Mouse (Mus musculus): ENCODE data around the gene Nucks1. TPM values are rescaled to one million over a fixed set of nuclear protein-coding genes. Genes with fewer than 3 reads are reported as not detected.
A peak's percentile ranks its signal among the peaks of the same experiment; 100 is the strongest.

The Nucks1 gene
- 77.9 and 83.0 TPM in 2 replicates for polyA plus RNA-seq (2015; fragmentation: Nextera tagmentation; extraction: Ambion mirVana)

- Histone ChIP-seq H3K4me2 (replicated peaks; ENCODE audit: low read depth, low read length) (peak within 1 kb of the TSS; percentile 82), H3K9ac (replicated peaks; ENCODE audit: low read length) (peak within 1 kb of the TSS; percentile 99), H3K27me3 (ENCODE audit: insufficient read depth, low read length) (peaks cover 5% of the 10 kb centered on the region; the same call in 1 of the 2 replicates), H3K4me1 (ENCODE audit: insufficient read depth, low read length) (peaks cover 14% of the 10 kb centered on the region), H3K27ac (ENCODE audit: low read length) (peak within 1 kb of the TSS; percentile 98), H3K36me3 (ENCODE audit: insufficient read depth, low read length) (no peaks in the 10 kb centered on the region), H3K4me3 (ENCODE audit: low read length) (peak within 1 kb of the TSS; percentile 97), H3K9me3 (ENCODE audit: low read length) (no peaks in the 10 kb centered on the region)
- peak; percentile 99 for ATAC-seq (ENCODE audit: low FRiP score, low TSS enrichment)
- under 1% methylated on average over 34 of the region's 35 CpGs for WGBS
Observed at GRCm38 (mm10) chr1:131910001-131910648, at the start of gene Nucks1. Gene Nucks1 (plus strand): TSS chr1:131910534.

- ATAC-seq (ENCODE audit: low FRiP score, low TSS enrichment): no peak
- Histone ChIP-seq H3K27ac (ENCODE audit: low read length) (no peak overlapping the region), H3K9ac (replicated peaks; ENCODE audit: low read length) (no peak overlapping the region), H3K4me3 (ENCODE audit: low read length) (no peak overlapping the region), H3K4me1 (ENCODE audit: insufficient read depth, low read length) (no peaks in the 10 kb centered on the region), H3K4me2 (replicated peaks; ENCODE audit: low read depth, low read length) (no peak overlapping the region), H3K9me3 (ENCODE audit: low read length) (no peaks in the 10 kb centered on the region), H3K27me3 (ENCODE audit: insufficient read depth, low read length) (no peaks in the 10 kb centered on the region), H3K36me3 (ENCODE audit: insufficient read depth, low read length) (no peaks in the 10 kb centered on the region)
- WGBS: 73% methylated on average over 4 of the region's 4 CpGs
Observed at GRCm38 (mm10) chr1:131861811-131862210, 48.5 kb upstream of the Nucks1 start.

GRCm38 (mm10) chr1:131865596-131865995, 44.7 kb upstream of the Nucks1 start:
- Histone ChIP-seq H3K9me3 (ENCODE audit: low read length) (no peaks in the 10 kb centered on the region), H3K27me3 (ENCODE audit: insufficient read depth, low read length) (no peaks in the 10 kb centered on the region; the same call in 1 of the 2 replicates), H3K4me3 (ENCODE audit: low read length) (no peak overlapping the region), H3K9ac (replicated peaks; ENCODE audit: low read length) (no peak overlapping the region), H3K4me1 (ENCODE audit: insufficient read depth, low read length) (peaks cover 5% of the 10 kb centered on the region), H3K36me3 (ENCODE audit: insufficient read depth, low read length) (no peaks in the 10 kb centered on the region), H3K27ac (ENCODE audit: low read length) (no peak overlapping the region), H3K4me2 (replicated peaks; ENCODE audit: low read depth, low read length) (no peak overlapping the region)
- no peak for ATAC-seq (ENCODE audit: low FRiP score, low TSS enrichment)
- 77% methylated on average over 5 of the region's 5 CpGs for WGBS

- 65% methylated on average over 6 of the region's 6 CpGs for WGBS
- no peak for ATAC-seq (ENCODE audit: low FRiP score, low TSS enrichment)
- H3K4me3 ChIP-seq (ENCODE audit: low read length): peak overlapping the region; percentile 75
Observed at GRCm38 (mm10) chr1:131866304-131866999, 43.9 kb upstream of the Nucks1 start.

GRCm38 (mm10) chr1:131867093-131867945, 43.0 kb upstream of the Nucks1 start, which contains the start of gene Rab29:
Gene Rab29 (plus strand): TSS chr1:131867224.
- ATAC-seq (ENCODE audit: low FRiP score, low TSS enrichment): peak; percentile 99
- under 1% methylated on average over 46 of the region's 46 CpGs for WGBS
- no peaks in the 10 kb centered on the region; the same call in 1 of the 2 replicates for H3K27me3 ChIP-seq (ENCODE audit: insufficient read depth, low read length)
- peak within 1 kb of the TSS; percentile 78 for H3K9ac ChIP-seq (replicated peaks; ENCODE audit: low read length)
- H3K4me3 ChIP-seq (ENCODE audit: low read length): peak within 1 kb of the TSS; percentile 75
- no peaks in the 10 kb centered on the region for H3K9me3 ChIP-seq (ENCODE audit: low read length)
- H3K27ac ChIP-seq (ENCODE audit: low read length): peak within 1 kb of the TSS; percentile 42; the same call in 1 of the 2 replicates
- H3K4me2 ChIP-seq (replicated peaks; ENCODE audit: low read depth, low read length): peak within 1 kb of the TSS; percentile 86
- H3K4me1 ChIP-seq (ENCODE audit: insufficient read depth, low read length): peaks cover 5% of the 10 kb centered on the region
- peaks cover 2% of the 10 kb centered on the region; the same call in 1 of the 2 replicates for H3K36me3 ChIP-seq (ENCODE audit: insufficient read depth, low read length)

More at GRCm38 (mm10) chr1:131866304-131866999, 43.9 kb upstream of the Nucks1 start:
- Histone ChIP-seq H3K4me2 (replicated peaks; ENCODE audit: low read depth, low read length) (peak overlapping the region; percentile 86; the same call in 1 of the 2 replicates), H3K9me3 (ENCODE audit: low read length) (no peaks in the 10 kb centered on the region), H3K36me3 (ENCODE audit: insufficient read depth, low read length) (no peaks in the 10 kb centered on the region), H3K9ac (replicated peaks; ENCODE audit: low read length) (no peak overlapping the region), H3K27ac (ENCODE audit: low read length) (no peak overlapping the region), H3K27me3 (ENCODE audit: insufficient read depth, low read length) (no peaks in the 10 kb centered on the region; the same call in 1 of the 2 replicates), H3K4me1 (ENCODE audit: insufficient read depth, low read length) (peaks cover 5% of the 10 kb centered on the region)

- Histone ChIP-seq H3K27me3 (ENCODE audit: insufficient read depth, low read length) (no peaks in the 10 kb centered on the region; the same call in 1 of the 2 replicates), H3K4me1 (ENCODE audit: insufficient read depth, low read length) (peaks cover 5% of the 10 kb centered on the region), H3K4me3 (ENCODE audit: low read length) (peak overlapping the region; percentile 75), H3K27ac (ENCODE audit: low read length) (no peak overlapping the region), H3K36me3 (ENCODE audit: insufficient read depth, low read length) (peaks cover 2% of the 10 kb centered on the region; the same call in 1 of the 2 replicates), H3K9ac (replicated peaks; ENCODE audit: low read length) (peak overlapping the region; percentile 78), H3K4me2 (replicated peaks; ENCODE audit: low read depth, low read length) (peak overlapping the region; percentile 86), H3K9me3 (ENCODE audit: low read length) (no peaks in the 10 kb centered on the region)
- 16% methylated on average over 10 of the region's 10 CpGs for WGBS
- ATAC-seq (ENCODE audit: low FRiP score, low TSS enrichment): no peak
Observed at GRCm38 (mm10) chr1:131867946-131868290, 42.4 kb upstream of the Nucks1 start.

- Histone ChIP-seq H3K27ac (ENCODE audit: low read length) (no peak overlapping the region), H3K4me1 (ENCODE audit: insufficient read depth, low read length) (peaks cover 5% of the 10 kb centered on the region), H3K9me3 (ENCODE audit: low read length) (no peaks in the 10 kb centered on the region), H3K27me3 (ENCODE audit: insufficient read depth, low read length) (no peaks in the 10 kb centered on the region; the same call in 1 of the 2 replicates), H3K36me3 (ENCODE audit: insufficient read depth, low read length) (peaks cover 2% of the 10 kb centered on the region; the same call in 1 of the 2 replicates), H3K9ac (replicated peaks; ENCODE audit: low read length) (no peak overlapping the region), H3K4me3 (ENCODE audit: low read length) (no peak overlapping the region), H3K4me2 (replicated peaks; ENCODE audit: low read depth, low read length) (no peak overlapping the region)
- ATAC-seq (ENCODE audit: low FRiP score, low TSS enrichment): no peak
- 84% methylated on average over 2 of the region's 2 CpGs for WGBS
Observed at GRCm38 (mm10) chr1:131869561-131869960, 40.8 kb upstream of the Nucks1 start.

GRCm38 (mm10) chr1:131872856-131873255, 37.5 kb upstream of the Nucks1 start:
- no peaks in the 10 kb centered on the region for H3K9me3 ChIP-seq (ENCODE audit: low read length)
- H3K27ac ChIP-seq (ENCODE audit: low read length): no peak overlapping the region
- H3K4me1 ChIP-seq (ENCODE audit: insufficient read depth, low read length): peaks cover 3% of the 10 kb centered on the region
- H3K9ac ChIP-seq (replicated peaks; ENCODE audit: low read length): no peak overlapping the region
- no peak overlapping the region for H3K4me2 ChIP-seq (replicated peaks; ENCODE audit: low read depth, low read length)
- H3K27me3 ChIP-seq (ENCODE audit: insufficient read depth, low read length): no peaks in the 10 kb centered on the region; the same call in 1 of the 2 replicates
- ATAC-seq (ENCODE audit: low FRiP score, low TSS enrichment): no peak
- no peak overlapping the region for H3K4me3 ChIP-seq (ENCODE audit: low read length)
- H3K36me3 ChIP-seq (ENCODE audit: insufficient read depth, low read length): peaks cover 2% of the 10 kb centered on the region; the same call in 1 of the 2 replicates
- 61% methylated on average over 1 of the region's 1 CpGs for WGBS

- Histone ChIP-seq H3K27me3 (ENCODE audit: insufficient read depth, low read length) (no peaks in the 10 kb centered on the region), H3K9ac (replicated peaks; ENCODE audit: low read length) (no peak overlapping the region), H3K27ac (ENCODE audit: low read length) (no peak overlapping the region), H3K4me2 (replicated peaks; ENCODE audit: low read depth, low read length) (no peak overlapping the region), H3K4me3 (ENCODE audit: low read length) (no peak overlapping the region), H3K4me1 (ENCODE audit: insufficient read depth, low read length) (no peaks in the 10 kb centered on the region), H3K36me3 (ENCODE audit: insufficient read depth, low read length) (no peaks in the 10 kb centered on the region), H3K9me3 (ENCODE audit: low read length) (no peaks in the 10 kb centered on the region)
- ATAC-seq (ENCODE audit: low FRiP score, low TSS enrichment): no peak
- WGBS: 79% methylated on average over 2 of the region's 2 CpGs
Observed at GRCm38 (mm10) chr1:131879816-131880215, 30.5 kb upstream of the Nucks1 start.

Measured in kidney, embryonic 16.5 days (tissue).